In the genomic region with DNA sequence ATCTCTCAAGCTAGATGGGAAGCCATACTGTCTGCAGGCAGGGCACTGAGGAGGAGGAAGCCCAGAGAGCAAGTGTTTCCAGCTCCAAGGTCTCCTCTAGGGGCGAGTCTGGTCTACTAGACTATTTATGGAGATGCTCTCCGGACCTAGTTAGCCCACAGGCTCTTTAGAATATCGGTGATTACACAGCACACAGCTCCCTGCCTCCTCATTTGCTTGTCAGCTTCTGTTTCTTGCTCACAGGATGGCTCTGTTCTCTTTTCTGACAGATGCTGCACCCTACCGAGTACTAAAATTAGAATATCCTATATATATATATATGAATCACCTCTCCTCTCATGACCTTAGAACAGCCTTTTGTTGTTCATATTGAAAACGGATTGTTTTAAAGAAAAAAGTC, we compare ENCODE assay signal across 14 mouse cellular contexts. TPM values are rescaled to one million over a fixed set of nuclear protein-coding genes. Genes with fewer than 3 reads are reported as not detected.
DNase-seq lines count a peak whose midpoint lies in the region; ATAC-seq and TF ChIP-seq lines count a peak whose summit lies in the region.
"Had no signal": no experiment of that assay in that cellular context is flagged by ENCODE, and none has a peak within 500 bp of the region (broad histone marks: within the 10 kb centered on the region; RNA-seq: fewer than 3 reads in every experiment).

No protein-coding gene starts in this region.

- no peaks in the 10 kb centered on the region for H3K9me3 ChIP-seq in CH12.LX (replicated peaks; ENCODE audit: low read length)
- H3K9me3 ChIP-seq: intestine, embryonic 15.5 days; limb, embryonic 12.5 days had no signal

- no peak overlapping the region for H3K27ac ChIP-seq in CH12.LX (ENCODE audit: insufficient read depth, low read depth)
- H3K27ac ChIP-seq: intestine, embryonic 15.5 days; limb, embryonic 12.5 days; stomach, postnatal 0 days had no signal

- no peak overlapping the region; the same call in 1 of the 2 replicates for H3K4me2 ChIP-seq in CH12.LX (ENCODE audit: insufficient read depth, low read depth, poor library complexity, severe bottlenecking)
- H3K4me2 ChIP-seq: intestine, embryonic 15.5 days; limb, embryonic 12.5 days had no signal

- H3K9ac ChIP-seq in CH12.LX (ENCODE audit: insufficient read depth, low read depth): peak overlapping the region; percentile 24; the same call in 1 of the 2 replicates
- H3K9ac ChIP-seq: intestine, embryonic 15.5 days; limb, embryonic 12.5 days; liver, postnatal 0 days had no signal

- dilution Hi-C loops in CH12.LX (cut with MboI; ENCODE audit: extremely low pct_ligation_motif_present, extremely low pct_unique_long_range_greater_than_20kb, low sequenced_read_pairs): no loop called here

- TF ChIP-seq RAD21 in CH12.LX (IDR thresholded peaks at IDR 0.05; ENCODE audit: low read depth, low read length): no peak; the same call in none of the 2 replicates

- H3K4me3 ChIP-seq in CH12.LX (replicated peaks in 1 of 3; ENCODE audit: low read depth in 2 of 3, low read length in 2 of 3, poor library complexity in 1 of 3): no peak overlapping the region
- H3K4me3 ChIP-seq: intestine, embryonic 15.5 days; limb, embryonic 12.5 days had no signal

- TF ChIP-seq EP300 in CH12.LX (IDR thresholded peaks at IDR 0.05; ENCODE audit: low read length): peak; percentile 85

- intact Hi-C loops in left cerebral cortex, postnatal 36 days (cut with DNase I): no loop called here

- no peaks in the 10 kb centered on the region for H3K27me3 ChIP-seq in CH12.LX (replicated peaks)
- H3K27me3 ChIP-seq: intestine, embryonic 15.5 days; limb, embryonic 12.5 days had no signal

- no peak for ATAC-seq in inflammation-experienced regulatory T-cells, adult 6 months
- ATAC-seq: forebrain, embryonic 16.5 days; intestine, embryonic 15.5 days; liver, postnatal 0 days had no signal

- peak; percentile 43 for DNase-seq in A20 (ENCODE audit: low read depth, low spot score)
- peak; percentile 88 for DNase-seq in CH12.LX (ENCODE audit: extremely low read depth)
- peak; percentile 63 to 67 for DNase-seq in cerebellum, postnatal 25 days
- peak; percentile 30 to 55 for DNase-seq in left cerebral cortex, postnatal 36 days (ENCODE audit: low spot score in 2 of 2)
- DNase-seq in spleen, postnatal 4 days (ENCODE audit: low spot score in 2 of 2): no peak
- DNase-seq in embryo, embryonic 10 days (ENCODE audit: low spot score): no peak
- DNase-seq: adrenal gland, adult 8-10 months; heart, postnatal 10 days; liver, postnatal 0 days had no signal

- no peaks in the 10 kb centered on the region for H3K79me2 ChIP-seq in CH12.LX (replicated peaks; ENCODE audit: control insufficient read depth, extremely low read depth, insufficient read depth, poor library complexity, severe bottlenecking)

- TF ChIP-seq CTCF in CH12.LX (conservative IDR thresholded peaks at IDR 0.05 in 1 of 2, IDR thresholded peaks at IDR 0.05 in 1 of 2; ENCODE audit: low read depth in 2 of 2, low read length in 2 of 2): 0 out of 4 replicates have a peak, but pooled peaks of 1 of the 2 experiments have one; percentile 8

- 0 out of 2 replicates have a peak, but pooled peaks have one; percentile 20 for TF ChIP-seq POLR2A in CH12.LX (IDR thresholded peaks at IDR 0.05; ENCODE audit: low read depth, low read length)

- H3K36me3 ChIP-seq in CH12.LX (replicated peaks in 1 of 2; ENCODE audit: control insufficient read depth in 1 of 2, insufficient read depth in 1 of 2, low read length in 1 of 2): no peaks in the 10 kb centered on the region
- H3K36me3 ChIP-seq: intestine, embryonic 15.5 days; limb, embryonic 12.5 days had no signal

- H3K4me1 ChIP-seq in CH12.LX (ENCODE audit: control insufficient read depth in 1 of 2, insufficient read depth in 2 of 2): peaks cover 8 to 35% of the 10 kb centered on the region in 2 experiments; a peak in 3 of 4 replicates
- H3K4me1 ChIP-seq: intestine, embryonic 15.5 days; limb, embryonic 12.5 days had no signal

- in situ Hi-C loops in CH12.LX (cut with MboI; ENCODE audit: low pct_ligation_motif_present, low pct_unique_long_range_greater_than_20kb, low sequenced_read_pairs): no loop called here

TF ChIP-seq in CH12.LX, 34 proteins besides CTCF, POLR2A, EP300 and RAD21:
- TF ChIP-seq UBTF (IDR thresholded peaks at IDR 0.05; ENCODE audit: low read depth, low read length) (no peak), USF1 (IDR thresholded peaks at IDR 0.05; ENCODE audit: low read depth, low read length) (no peak), MAZ (IDR thresholded peaks at IDR 0.05; ENCODE audit: low read depth, low read length) (0 out of 2 replicates have a peak, but pooled peaks have one; percentile 34), PAX5 (IDR thresholded peaks at IDR 0.05; ENCODE audit: low read length) (no peak), NRF1 (IDR thresholded peaks at IDR 0.05; ENCODE audit: low read depth, low read length) (no peak), ELF1 (IDR thresholded peaks at IDR 0.05; ENCODE audit: low read depth, low read length) (peak; percentile 12; the same call in 1 of the 2 replicates), HCFC1 (IDR thresholded peaks at IDR 0.05; ENCODE audit: low read depth, low read length) (no peak), MAFK (IDR thresholded peaks at IDR 0.05; ENCODE audit: insufficient replicate concordance, low read length) (no peak), CHD1 (IDR thresholded peaks at IDR 0.05; ENCODE audit: low read depth, low read length) (no peak), ZKSCAN1 (IDR thresholded peaks at IDR 0.05; ENCODE audit: borderline replicate concordance, low read depth, low read length) (no peak), TBP (conservative IDR thresholded peaks at IDR 0.05; ENCODE audit: low read depth, low read length) (no peak), SMC3 (IDR thresholded peaks at IDR 0.05; ENCODE audit: low read depth, low read length) (no peak), JUN (IDR thresholded peaks at IDR 0.05; ENCODE audit: insufficient read depth, low read depth, low read length) (peak; percentile 69), IRF4 (IDR thresholded peaks at IDR 0.05; ENCODE audit: low read depth, low read length) (peak; percentile 78; the same call in 1 of the 2 replicates), NELFE (IDR thresholded peaks at IDR 0.05; ENCODE audit: low read depth, low read length) (no peak), MXI1 (IDR thresholded peaks at IDR 0.05; ENCODE audit: low read depth, low read length) (no peak), ETS1 (conservative IDR thresholded peaks at IDR 0.05; ENCODE audit: low read depth, low read length) (peak; percentile 61; the same call in 1 of the 2 replicates), CHD2 (IDR thresholded peaks at IDR 0.05; ENCODE audit: low read length) (no peak), JUND (conservative IDR thresholded peaks at IDR 0.05; ENCODE audit: low read depth, low read length) (peak; percentile 56; the same call in 1 of the 2 replicates), ZNF384 (IDR thresholded peaks at IDR 0.05; ENCODE audit: low read depth, low read length) (no peak; the same call in none of the 2 replicates), MYC (IDR thresholded peaks at IDR 0.05; ENCODE audit: low read depth, low read length) (no peak), POLR2AphosphoS2 (IDR thresholded peaks at IDR 0.05; ENCODE audit: low read depth, low read length) (no peak), USF2 (conservative IDR thresholded peaks at IDR 0.05; ENCODE audit: low read depth, low read length) (no peak), RCOR1 (conservative IDR thresholded peaks at IDR 0.05; ENCODE audit: low read depth, low read length) (no peak), SIN3A (IDR thresholded peaks at IDR 0.05; ENCODE audit: low read length) (0 out of 2 replicates have a peak, but pooled peaks have one; percentile 39), MAX (IDR thresholded peaks at IDR 0.05; ENCODE audit: low read length) (no peak), GABPA (IDR thresholded peaks at IDR 0.05; ENCODE audit: insufficient replicate concordance, low read depth, low read length) (no peak), E2F4 (IDR thresholded peaks at IDR 0.05; ENCODE audit: insufficient replicate concordance, low read depth, low read length) (no peak), ZMIZ1 (IDR thresholded peaks at IDR 0.05; ENCODE audit: low read depth, low read length) (no peak), KAT2A (IDR thresholded peaks at IDR 0.05; ENCODE audit: insufficient replicate concordance, low read length) (no peak), BHLHE40 (IDR thresholded peaks at IDR 0.05; ENCODE audit: low read depth, low read length) (peak; percentile 43), TCF12 (IDR thresholded peaks at IDR 0.05; ENCODE audit: low read depth, low read length) (peak; percentile 70), ZC3H11A (IDR thresholded peaks at IDR 0.05; ENCODE audit: low read depth, low read length) (no peak), MEF2A (IDR thresholded peaks at IDR 0.05; ENCODE audit: borderline replicate concordance, low read depth, low read length) (peak; percentile 95)

RNA-seq across cellular contexts. Expression of gene 1700019D03Rik, which starts 33.3 kb away (rescaled TPM):
- total RNA-seq in CH12.LX (2012; rRNA removed): 1.3 and 2.4 TPM in 2 replicates
- 1.5 and 1.7 TPM in 2 replicates for total RNA-seq in CH12.LX (2014; rRNA removed)
- polyA plus RNA-seq in CH12.LX (2012; ENCODE audit: insufficient read length, low read depth): 2.6 and 2.7 TPM in 2 replicates
- total RNA-seq in left cerebral cortex, postnatal 36 days (2021): 10 to 100 TPM; 12.4 to 17.8 TPM
- 10 to 100 TPM in 2 of 3 experiments, 1 to 10 TPM in 1; 5.5 to 12.3 (median 11.1) TPM for polyA plus RNA-seq in inflammation-experienced regulatory T-cells, adult 6 months (2017; shearing (Covaris generic))

Comparison
In these comparisons a context has a peak if more than half of its experiments do, and no peak if none do; other contexts are left out.
1. DNase-seq: peak in A20 (single experiment), CH12.LX (single experiment), cerebellum, postnatal 25 days (2 of 2) and left cerebral cortex, postnatal 36 days (2 of 2); none in spleen, postnatal 4 days (0 of 2) and embryo, embryonic 10 days (single experiment).